Mouse (Mus musculus): Measurements from ENCODE around the gene Sipa1l2. TPM values are rescaled to one million over a fixed set of nuclear protein-coding genes. Genes with fewer than 3 reads are reported as not detected.

Sipa1l2 gene
- polyA plus RNA-seq, 1 experiment from 2014 or later, result 7.0 TPM

DNA sequence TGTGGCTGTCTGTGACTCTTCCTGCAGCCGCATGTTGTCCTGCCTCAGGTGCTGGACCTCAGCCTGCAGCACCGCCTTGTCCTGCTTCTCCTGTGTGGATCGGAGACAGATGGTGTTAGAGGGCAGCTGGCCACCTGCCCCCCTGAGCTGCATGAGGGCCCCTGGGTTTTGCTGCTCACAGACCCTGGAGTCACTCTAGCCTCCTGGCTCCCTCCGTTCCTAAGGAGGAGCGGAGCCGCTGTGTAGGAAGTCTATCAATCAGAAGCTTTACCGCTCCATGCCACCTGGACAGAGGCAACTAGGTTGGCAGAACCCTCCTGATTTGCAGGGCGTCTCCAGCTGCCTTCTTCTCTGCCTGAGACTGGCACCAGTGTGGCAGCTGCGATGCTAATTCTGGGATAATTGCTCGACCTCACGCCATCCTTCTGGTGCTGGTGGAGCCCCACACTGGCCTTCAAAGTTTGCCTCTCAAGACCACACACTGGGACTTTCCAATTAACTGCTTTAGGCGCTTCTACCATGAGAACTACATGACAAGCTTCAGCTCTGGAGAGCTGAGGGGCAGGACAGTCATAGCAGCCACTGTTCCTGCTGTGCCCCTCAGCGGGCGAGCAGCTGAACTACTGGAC is 150.3 kb downstream of the Sipa1l2 start:
- no peaks in the 10 kb centered on the region for H3K4me1 ChIP-seq (ENCODE audit: control insufficient read depth, insufficient read depth, low read length)
- no peak overlapping the region for H3K4me2 ChIP-seq (replicated peaks; ENCODE audit: low read depth, low read length)
- H3K9me3 ChIP-seq (ENCODE audit: control insufficient read depth, low read depth, low read length), result no peaks in the 10 kb centered on the region
- H3K27ac ChIP-seq (ENCODE audit: low read length), result no peak overlapping the region
- no peak for ATAC-seq (ENCODE audit: insufficient number of reproducible peaks, insufficient read depth, low FRiP score, low read depth)
- no peak overlapping the region for H3K9ac ChIP-seq (replicated peaks; ENCODE audit: low read depth, low read length)
- H3K4me3 ChIP-seq (ENCODE audit: low read depth, low read length), result no peak overlapping the region
- H3K36me3 ChIP-seq (ENCODE audit: control insufficient read depth, insufficient read depth, low read length), result no peaks in the 10 kb centered on the region; the same call in 1 of the 2 replicates
- 78% methylated on average over 14 of the region's 14 CpGs for WGBS
- no peaks in the 10 kb centered on the region for H3K27me3 ChIP-seq (ENCODE audit: control insufficient read depth, insufficient read depth, low read length)

DNA sequence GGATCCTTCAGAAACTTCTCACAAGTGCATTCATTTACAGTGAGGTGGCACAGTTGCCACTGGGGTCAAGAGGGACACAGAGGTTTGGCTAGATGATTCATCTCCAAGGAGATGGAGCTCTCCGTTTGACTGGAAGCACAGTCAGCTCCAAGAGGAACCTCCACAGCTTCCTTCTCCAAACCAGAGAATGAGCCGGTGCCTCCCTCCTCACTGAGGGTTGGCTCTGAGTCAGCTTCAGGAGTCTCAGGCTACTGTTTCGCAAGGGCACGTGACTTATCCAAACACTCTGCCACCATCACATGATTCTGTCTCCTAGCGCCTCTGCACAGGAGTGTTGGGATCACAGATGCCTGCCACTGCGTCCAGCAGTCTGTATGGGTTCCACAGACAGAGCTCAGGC is 153.5 kb downstream of the Sipa1l2 start:
- Histone ChIP-seq H3K4me1 (ENCODE audit: control insufficient read depth, insufficient read depth, low read length) (0 out of 2 replicates have a peak, but pooled peaks cover 6% of the 10 kb centered on the region), H3K4me3 (ENCODE audit: low read depth, low read length) (no peak overlapping the region), H3K9ac (replicated peaks; ENCODE audit: low read depth, low read length) (no peak overlapping the region), H3K9me3 (ENCODE audit: control insufficient read depth, low read depth, low read length) (no peaks in the 10 kb centered on the region), H3K27me3 (ENCODE audit: control insufficient read depth, insufficient read depth, low read length) (no peaks in the 10 kb centered on the region), H3K27ac (ENCODE audit: low read length) (no peak overlapping the region), H3K4me2 (replicated peaks; ENCODE audit: low read depth, low read length) (no peak overlapping the region), H3K36me3 (ENCODE audit: control insufficient read depth, insufficient read depth, low read length) (no peaks in the 10 kb centered on the region; the same call in 1 of the 2 replicates)
- 63% methylated on average over 6 of the region's 6 CpGs for WGBS
- ATAC-seq (ENCODE audit: insufficient number of reproducible peaks, insufficient read depth, low FRiP score, low read depth), result no peak

DNA sequence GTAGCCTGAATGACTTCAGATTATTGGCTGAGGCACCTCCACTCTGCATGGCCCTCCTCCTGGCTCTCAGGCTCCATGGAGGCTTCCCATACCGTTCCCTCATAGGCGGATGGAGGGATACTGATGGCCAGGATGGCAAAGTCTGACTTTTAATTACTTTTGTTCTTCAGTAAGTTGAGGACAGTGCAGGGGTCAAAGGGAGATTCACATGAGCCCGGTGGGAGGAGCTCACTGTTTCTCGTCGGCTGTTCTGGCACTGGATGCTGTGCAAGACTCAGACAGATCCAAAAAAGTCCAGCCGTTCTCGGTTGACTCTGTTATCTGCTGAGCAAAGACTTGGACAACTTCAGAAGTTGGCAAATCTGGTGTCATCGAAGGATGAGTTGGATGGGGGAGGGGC is 155.0 kb downstream of the Sipa1l2 start:
- H3K27ac ChIP-seq (ENCODE audit: low read length), result no peak overlapping the region
- 85% methylated on average over 8 of the region's 8 CpGs for WGBS
- 0 out of 2 replicates have a peak, but pooled peaks cover 6% of the 10 kb centered on the region for H3K4me1 ChIP-seq (ENCODE audit: control insufficient read depth, insufficient read depth, low read length)
- no peak overlapping the region for H3K4me3 ChIP-seq (ENCODE audit: low read depth, low read length)
- no peaks in the 10 kb centered on the region for H3K36me3 ChIP-seq (ENCODE audit: control insufficient read depth, insufficient read depth, low read length)
- no peaks in the 10 kb centered on the region for H3K27me3 ChIP-seq (ENCODE audit: control insufficient read depth, insufficient read depth, low read length)
- no peak overlapping the region for H3K4me2 ChIP-seq (replicated peaks; ENCODE audit: low read depth, low read length)
- no peak for ATAC-seq (ENCODE audit: insufficient number of reproducible peaks, insufficient read depth, low FRiP score, low read depth)
- H3K9ac ChIP-seq (replicated peaks; ENCODE audit: low read depth, low read length), result no peak overlapping the region
- H3K9me3 ChIP-seq (ENCODE audit: control insufficient read depth, low read depth, low read length), result no peaks in the 10 kb centered on the region

DNA sequence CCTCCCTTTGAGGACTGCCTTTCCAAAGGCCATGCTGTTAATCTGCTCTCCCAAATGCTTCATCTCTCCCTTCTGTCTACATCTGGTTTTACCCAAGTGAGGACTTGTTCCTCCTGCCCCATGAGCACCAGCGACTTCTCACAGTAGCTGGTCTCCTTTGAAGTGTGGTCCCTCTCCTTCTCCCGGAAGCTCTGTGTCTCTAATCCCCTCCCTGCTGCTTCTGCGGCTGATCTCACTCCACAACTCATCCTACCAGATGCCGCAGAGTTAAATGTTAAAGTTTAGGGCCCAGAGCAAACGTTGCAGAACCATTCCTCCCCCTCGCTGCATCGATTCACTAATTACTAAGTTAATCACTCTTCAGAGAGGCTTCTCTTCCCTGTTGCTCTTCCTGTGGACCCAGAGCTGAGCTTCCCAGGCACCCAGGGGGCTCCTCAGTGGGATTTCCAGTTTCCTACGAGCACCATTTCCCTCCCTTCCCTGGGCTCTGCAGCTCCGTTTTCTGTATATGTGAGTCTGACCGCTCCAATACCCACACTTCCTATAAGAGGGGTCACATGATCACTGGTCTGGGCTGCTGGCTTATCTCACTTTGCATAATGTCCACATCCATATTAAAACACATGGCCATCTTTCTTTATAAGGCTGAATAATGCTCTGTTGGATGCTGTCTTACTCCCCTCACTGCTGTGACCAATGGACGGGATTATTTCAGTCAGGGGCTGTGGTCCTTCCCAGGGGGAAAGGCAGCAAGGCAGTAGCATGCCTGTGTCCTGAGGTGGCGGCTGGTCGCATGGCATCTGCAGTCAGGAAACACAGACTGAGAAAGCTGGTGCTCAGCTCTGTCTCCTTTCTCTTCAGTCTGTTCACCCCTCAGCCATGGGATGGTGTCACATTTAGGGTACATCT is 156.4 kb downstream of the Sipa1l2 start:
- no peak overlapping the region for H3K4me2 ChIP-seq (replicated peaks; ENCODE audit: low read depth, low read length)
- H3K9me3 ChIP-seq (ENCODE audit: control insufficient read depth, low read depth, low read length), result no peaks in the 10 kb centered on the region
- H3K9ac ChIP-seq (replicated peaks; ENCODE audit: low read depth, low read length), result no peak overlapping the region
- WGBS, result 26% methylated on average over 13 of the region's 13 CpGs
- H3K27me3 ChIP-seq (ENCODE audit: control insufficient read depth, insufficient read depth, low read length), result no peaks in the 10 kb centered on the region
- no peak for ATAC-seq (ENCODE audit: insufficient number of reproducible peaks, insufficient read depth, low FRiP score, low read depth)
- H3K36me3 ChIP-seq (ENCODE audit: control insufficient read depth, insufficient read depth, low read length), result no peaks in the 10 kb centered on the region
- H3K4me3 ChIP-seq (ENCODE audit: low read depth, low read length), result no peak overlapping the region
- no peak overlapping the region; the same call in 1 of the 2 replicates for H3K27ac ChIP-seq (ENCODE audit: low read length)
- H3K4me1 ChIP-seq (ENCODE audit: control insufficient read depth, insufficient read depth, low read length), result 0 out of 2 replicates have a peak, but pooled peaks cover 6% of the 10 kb centered on the region

DNA sequence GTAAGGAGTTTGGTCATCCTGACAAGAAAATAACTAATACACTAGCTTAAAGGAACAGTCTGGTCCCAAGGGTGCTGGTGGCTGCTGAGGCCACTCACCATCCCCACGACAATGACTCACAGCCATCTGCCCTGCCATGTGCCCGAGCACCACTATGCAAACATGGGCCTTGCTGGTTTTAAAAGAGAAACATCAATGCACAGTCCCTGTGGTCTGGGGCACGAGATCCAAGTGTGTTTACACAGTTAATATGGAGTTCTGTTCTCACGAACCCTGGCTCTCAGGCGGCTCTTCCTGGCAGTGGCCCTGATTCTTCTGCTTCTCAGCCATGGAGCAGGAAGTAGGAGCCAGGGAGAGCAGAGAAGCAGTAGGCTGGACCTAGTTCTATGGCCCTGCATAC is 159.0 kb downstream of the Sipa1l2 start:
- Histone ChIP-seq H3K4me3 (ENCODE audit: low read depth, low read length) (no peak overlapping the region), H3K27ac (ENCODE audit: low read length) (no peak overlapping the region)
- ATAC-seq (ENCODE audit: insufficient number of reproducible peaks, insufficient read depth, low FRiP score, low read depth), result 0 out of 2 replicates have a peak, but pooled peaks have one; percentile 30

GRCm38 (mm10) chr8:125407672-125408071 is 161.9 kb downstream of the Sipa1l2 start:
- peaks cover 8% of the 10 kb centered on the region; the same call in 1 of the 2 replicates for H3K9me3 ChIP-seq (ENCODE audit: control insufficient read depth, low read depth, low read length)
- H3K36me3 ChIP-seq (ENCODE audit: control insufficient read depth, insufficient read depth, low read length), result no peaks in the 10 kb centered on the region
- no peak overlapping the region for H3K4me3 ChIP-seq (ENCODE audit: low read depth, low read length)
- no peaks in the 10 kb centered on the region for H3K27me3 ChIP-seq (ENCODE audit: control insufficient read depth, insufficient read depth, low read length)
- no peak overlapping the region for H3K4me2 ChIP-seq (replicated peaks; ENCODE audit: low read depth, low read length)
- 32% methylated on average over 9 of the region's 9 CpGs for WGBS
- no peaks in the 10 kb centered on the region for H3K4me1 ChIP-seq (ENCODE audit: control insufficient read depth, insufficient read depth, low read length)
- no peak overlapping the region for H3K9ac ChIP-seq (replicated peaks; ENCODE audit: low read depth, low read length)
- H3K27ac ChIP-seq (ENCODE audit: low read length), result no peak overlapping the region
- no peak for ATAC-seq (ENCODE audit: insufficient number of reproducible peaks, insufficient read depth, low FRiP score, low read depth)

More for the DNA sequence above, 159.0 kb downstream of the Sipa1l2 start:
- H3K4me1 ChIP-seq (ENCODE audit: control insufficient read depth, insufficient read depth, low read length), result 0 out of 2 replicates have a peak, but pooled peaks cover 6% of the 10 kb centered on the region
- WGBS, result 46% methylated on average over 5 of the region's 5 CpGs
- no peak overlapping the region for H3K9ac ChIP-seq (replicated peaks; ENCODE audit: low read depth, low read length)
- H3K27me3 ChIP-seq (ENCODE audit: control insufficient read depth, insufficient read depth, low read length), result no peaks in the 10 kb centered on the region
- peaks cover 1% of the 10 kb centered on the region; the same call in 1 of the 2 replicates for H3K9me3 ChIP-seq (ENCODE audit: control insufficient read depth, low read depth, low read length)
- no peak overlapping the region for H3K4me2 ChIP-seq (replicated peaks; ENCODE audit: low read depth, low read length)
- H3K36me3 ChIP-seq (ENCODE audit: control insufficient read depth, insufficient read depth, low read length), result no peaks in the 10 kb centered on the region

DNA sequence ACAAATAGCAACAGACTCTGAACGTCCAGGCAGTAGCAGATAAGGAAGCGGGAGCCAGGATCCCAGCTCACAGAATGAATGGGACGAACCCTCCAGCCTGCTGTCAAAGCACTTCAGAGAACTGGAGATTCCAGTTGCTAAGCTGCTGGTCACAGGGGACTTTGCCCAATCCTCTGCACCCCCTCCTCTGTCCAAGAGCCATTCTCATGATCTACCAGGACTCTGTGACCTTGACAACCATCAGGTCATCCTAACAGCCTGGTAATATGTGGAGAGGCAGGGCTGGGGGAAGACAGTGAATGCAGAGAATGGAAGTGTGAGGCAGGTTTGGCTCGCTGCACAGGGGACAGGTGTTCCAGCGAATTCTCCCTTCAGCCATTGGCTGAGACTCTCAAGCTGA is 163.2 kb downstream of the Sipa1l2 start:
- ATAC-seq (ENCODE audit: insufficient number of reproducible peaks, insufficient read depth, low FRiP score, low read depth), result no peak
- Histone ChIP-seq H3K4me1 (ENCODE audit: control insufficient read depth, insufficient read depth, low read length) (no peaks in the 10 kb centered on the region), H3K9ac (replicated peaks; ENCODE audit: low read depth, low read length) (no peak overlapping the region), H3K4me2 (replicated peaks; ENCODE audit: low read depth, low read length) (no peak overlapping the region), H3K4me3 (ENCODE audit: low read depth, low read length) (no peak overlapping the region), H3K27ac (ENCODE audit: low read length) (no peak overlapping the region), H3K36me3 (ENCODE audit: control insufficient read depth, insufficient read depth, low read length) (no peaks in the 10 kb centered on the region), H3K27me3 (ENCODE audit: control insufficient read depth, insufficient read depth, low read length) (no peaks in the 10 kb centered on the region), H3K9me3 (ENCODE audit: control insufficient read depth, low read depth, low read length) (peaks cover 8% of the 10 kb centered on the region; the same call in 1 of the 2 replicates)
- WGBS, result 52% methylated on average over 5 of the region's 5 CpGs

DNA sequence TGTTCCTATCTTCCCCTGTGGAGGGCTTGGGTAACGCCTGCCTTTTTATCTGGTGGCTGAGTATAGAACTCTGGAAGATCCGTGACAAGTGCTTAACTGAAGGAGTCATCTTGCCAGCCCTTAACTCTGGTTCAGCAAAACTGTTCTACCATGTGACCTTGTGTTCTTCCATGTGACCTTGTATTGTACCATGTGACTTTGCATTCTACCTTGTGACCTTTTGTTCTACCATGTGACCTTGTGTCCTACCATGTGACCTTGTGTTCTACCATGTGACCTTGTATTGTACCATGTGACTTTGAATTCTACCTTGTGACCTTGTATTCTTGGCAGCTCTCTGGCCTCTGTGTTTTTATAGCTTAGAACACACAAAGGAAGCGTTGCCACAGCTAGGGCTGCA is 168.3 kb downstream of the Sipa1l2 start:
- no peak for ATAC-seq (ENCODE audit: insufficient number of reproducible peaks, insufficient read depth, low FRiP score, low read depth)
- Histone ChIP-seq H3K4me2 (replicated peaks; ENCODE audit: low read depth, low read length) (no peak overlapping the region), H3K36me3 (ENCODE audit: control insufficient read depth, insufficient read depth, low read length) (no peaks in the 10 kb centered on the region), H3K27me3 (ENCODE audit: control insufficient read depth, insufficient read depth, low read length) (no peaks in the 10 kb centered on the region), H3K9ac (replicated peaks; ENCODE audit: low read depth, low read length) (no peak overlapping the region), H3K4me3 (ENCODE audit: low read depth, low read length) (no peak overlapping the region), H3K4me1 (ENCODE audit: control insufficient read depth, insufficient read depth, low read length) (no peaks in the 10 kb centered on the region), H3K27ac (ENCODE audit: low read length) (no peak overlapping the region), H3K9me3 (ENCODE audit: control insufficient read depth, low read depth, low read length) (peaks cover 8% of the 10 kb centered on the region; the same call in 1 of the 2 replicates)
- WGBS, result 80% methylated on average over 3 of the region's 3 CpGs
